Mouse (Mus musculus): ENCODE data around the gene Krtap3-1.

- no peak for TF ChIP-seq CTCF (IDR thresholded peaks at IDR 0.05; ENCODE audit: low read depth)
- TF ChIP-seq EP300 (IDR thresholded peaks at IDR 0.05; ENCODE audit: low read depth) = no peak
Observed at GRCm38 (mm10) chr11:99585096-99585495, 18.7 kb upstream of the Krtap3-1 start.

All from heart, postnatal 0 days (tissue).